Mouse (Mus musculus) ovary, adult 2 months (tissue): ENCODE measurements around the gene Lef1. TPM values are rescaled to one million over a fixed set of nuclear protein-coding genes. Genes with fewer than 3 reads are reported as not detected.

ENCODE experiments used
- polyA plus RNA-seq: library from polyadenylated mRNA; depleted of rRNA; stranded (reverse); fragments of >200 nt; gene quantifications from 2 replicates; pipeline ENCODE4 v1.2.3, GENCODE M21; 2012; rRNA removed

The Lef1 gene
- polyA plus RNA-seq, result 3.9 and 5.3 TPM in 2 replicates

DNA sequence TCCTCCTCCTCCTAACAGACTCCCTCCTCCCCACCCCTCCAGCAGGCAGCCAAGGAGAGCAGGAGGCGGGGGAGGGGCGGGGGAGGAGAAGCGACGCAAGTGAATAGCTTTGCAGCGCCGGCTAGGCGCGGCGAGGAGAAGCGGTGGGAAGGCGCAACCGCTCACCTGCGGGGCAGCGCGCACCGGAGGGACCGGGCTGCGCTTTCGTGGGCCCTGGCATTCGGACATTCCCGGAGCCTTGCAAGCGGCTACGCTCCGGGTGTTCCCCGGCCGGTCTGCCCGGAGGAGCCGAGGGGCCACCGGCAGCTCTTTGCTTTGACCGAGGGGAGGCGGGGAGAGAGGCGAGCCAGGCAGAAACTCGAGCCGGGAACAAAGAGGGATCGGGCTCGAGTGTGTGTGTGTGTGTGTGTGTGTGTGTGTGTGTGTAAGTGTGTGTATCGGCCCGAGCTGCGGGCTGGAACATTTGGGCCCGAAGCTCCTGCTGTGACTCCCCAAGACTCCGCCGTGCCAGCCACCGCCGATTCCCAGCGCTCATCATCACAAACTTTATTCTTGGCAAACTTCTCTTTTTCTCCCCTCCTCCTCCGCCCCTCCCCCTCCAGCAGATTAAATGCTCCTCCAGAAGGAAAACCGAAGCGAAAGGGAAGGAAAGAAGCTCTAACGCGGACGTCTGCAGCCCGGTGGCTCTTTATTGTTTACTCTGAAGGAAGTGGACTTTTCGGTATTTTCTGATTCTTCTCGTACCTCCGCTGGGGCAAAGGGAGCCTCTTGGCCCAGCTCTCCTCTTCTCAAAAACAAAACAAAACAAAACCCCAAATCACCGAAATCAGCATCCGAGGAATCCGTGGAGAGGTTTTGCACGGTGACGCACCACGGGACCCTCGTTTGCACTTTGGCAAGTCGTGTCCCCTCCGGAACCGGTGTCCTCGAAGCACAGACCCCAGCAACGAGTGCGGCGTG lies at the start of gene Lef1:
Gene Lef1 (plus strand): TSS at position 281 of the 960 bp plus-strand sequence.

DNA sequence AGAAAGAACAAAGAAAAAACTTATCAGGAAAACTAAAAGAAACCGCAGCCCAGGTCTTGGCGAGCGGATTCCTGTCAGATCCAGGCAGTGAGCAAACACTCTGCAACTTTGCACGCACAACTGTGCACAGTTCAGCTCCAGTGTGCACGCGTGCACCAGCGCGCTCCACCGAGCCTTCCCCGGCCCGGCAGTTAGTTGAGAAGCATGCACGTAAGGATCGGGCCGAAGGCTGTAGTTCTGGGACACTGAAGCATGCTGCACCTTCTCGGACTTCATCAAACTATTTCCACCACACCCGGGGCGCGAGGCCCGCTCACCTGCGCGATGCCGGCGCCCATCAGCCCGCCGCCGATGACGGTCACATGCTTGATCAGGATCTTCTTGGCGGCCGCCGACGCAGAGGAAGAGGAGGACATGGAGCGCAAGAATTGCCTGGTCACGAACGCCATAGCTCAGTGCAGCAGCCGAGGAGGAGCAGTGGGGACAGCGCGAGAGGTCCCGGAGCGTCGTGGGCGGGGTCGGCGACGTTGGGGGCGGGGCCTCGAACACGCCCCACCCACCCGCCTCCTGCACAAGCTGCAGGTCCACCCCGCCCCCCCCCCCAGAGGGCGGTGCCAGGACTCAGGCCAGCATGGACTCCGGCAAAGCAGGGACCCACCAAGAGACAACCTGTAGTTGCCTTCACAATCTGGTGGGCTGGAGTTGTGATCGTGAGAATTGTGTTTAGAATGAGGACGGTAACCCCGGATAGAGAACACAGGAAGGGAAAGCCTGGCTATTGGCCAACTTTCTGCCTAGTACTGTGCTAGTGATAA lies 161.5 kb downstream of the Lef1 start, which contains the start of gene Hadh:
Gene Hadh (minus strand): TSS at position 543 of the 815 bp plus-strand sequence.

Other genes starting within 250 kb of the Lef1 start
- 121 and 122 TPM in 2 replicates for gene Hadh, start 161.6 kb downstream of the Lef1 start, polyA plus RNA-seq
- 5.5 and 6.9 TPM in 2 replicates for gene Cyp2u1, start 192.8 kb downstream of the Lef1 start, polyA plus RNA-seq